Mouse (Mus musculus): ENCODE measurements around the gene Hist1h2bb.

The Hist1h2bb gene

DNA sequence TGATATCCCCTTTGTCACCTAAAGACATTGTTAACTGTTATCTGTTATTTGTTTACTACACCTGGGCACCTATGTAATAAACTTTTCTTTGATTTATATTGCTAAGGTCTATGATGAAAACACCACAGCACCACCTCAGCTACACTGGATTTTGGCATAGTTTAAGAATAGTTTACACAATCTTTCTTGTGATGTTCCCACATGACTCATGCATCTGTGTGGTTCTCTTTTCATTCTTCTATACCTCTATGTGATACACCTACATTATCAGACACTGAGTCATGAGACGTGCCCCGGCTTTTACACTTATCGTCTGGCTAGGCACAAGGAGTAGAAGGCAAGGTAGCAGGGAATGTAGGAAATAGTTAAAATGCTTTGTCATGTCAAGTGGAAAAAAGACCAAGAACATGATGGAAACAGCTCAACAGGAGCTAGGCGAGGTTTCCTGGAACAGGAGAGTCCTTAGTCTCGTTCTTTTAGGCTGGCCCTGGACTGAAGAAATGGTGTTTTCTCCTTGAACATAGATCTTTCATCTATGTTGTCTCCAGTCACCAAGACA is 3.1 kb downstream of the Hist1h2bb start:
- DNase-seq (ENCODE audit: low read depth, low spot score): no peak

- peak; percentile 89 for DNase-seq (ENCODE audit: low read depth, low spot score)
These were observed 4.4 kb downstream of the Hist1h2bb start, which contains the start of gene Hist1h2ab for GRCm38 (mm10) chr13:23750839-23751477. Gene Hist1h2ab (plus strand): TSS chr13:23751126.

- peak; percentile 75 for DNase-seq (ENCODE audit: low read depth, low spot score)
These were observed 5.0 kb downstream of the Hist1h2bb start for GRCm38 (mm10) chr13:23751478-23751956.

GRCm38 (mm10) chr13:23752067-23752741 is 5.7 kb downstream of the Hist1h2bb start, which contains the start of gene Hist1h3b:
Gene Hist1h3b (plus strand): TSS chr13:23752267.
- DNase-seq (ENCODE audit: low read depth, low spot score): peak; percentile 95

GRCm38 (mm10) chr13:23752742-23753172 is 6.2 kb downstream of the Hist1h2bb start:
- peak; percentile 73 for DNase-seq (ENCODE audit: low read depth, low spot score)

DNA sequence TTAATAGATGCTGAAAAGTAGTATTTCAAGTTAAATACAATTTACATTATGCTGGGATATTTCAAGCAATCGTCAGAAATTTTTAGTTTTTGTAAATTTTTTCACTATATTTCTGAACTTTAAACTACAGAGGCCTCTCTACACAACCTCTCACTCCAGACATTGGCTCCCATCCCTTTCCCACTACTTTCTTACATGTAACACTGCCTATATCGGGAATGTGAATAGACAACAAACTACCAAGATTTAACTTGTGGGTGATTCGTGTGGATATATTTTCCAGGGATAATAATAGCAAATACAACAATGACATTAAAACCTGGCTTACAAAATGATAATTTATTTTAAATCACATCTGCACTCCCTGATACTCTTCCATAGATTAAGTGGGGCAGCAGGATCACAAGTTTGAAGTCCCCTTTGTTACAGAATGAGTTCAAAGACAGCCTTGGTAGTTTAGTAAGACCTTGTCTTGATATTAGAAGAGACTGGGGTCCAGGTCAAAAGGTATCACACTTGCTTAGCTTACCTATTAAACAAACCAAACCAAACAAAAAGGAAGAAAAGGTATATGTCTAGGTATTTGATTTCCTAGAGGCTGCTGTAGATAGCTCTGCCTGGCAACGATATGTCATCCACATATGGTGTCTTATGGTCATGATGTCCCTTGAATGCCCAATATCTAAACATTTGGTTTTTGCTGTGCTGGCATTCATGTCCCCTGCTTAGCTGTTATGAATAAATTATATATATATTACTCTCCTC is 7.0 kb downstream of the Hist1h2bb start:
- DNase-seq (ENCODE audit: low read depth, low spot score): no peak

- DNase-seq (ENCODE audit: low read depth, low spot score): no peak
These were observed 8.5 kb downstream of the Hist1h2bb start for GRCm38 (mm10) chr13:23755000-23755399.

DNA sequence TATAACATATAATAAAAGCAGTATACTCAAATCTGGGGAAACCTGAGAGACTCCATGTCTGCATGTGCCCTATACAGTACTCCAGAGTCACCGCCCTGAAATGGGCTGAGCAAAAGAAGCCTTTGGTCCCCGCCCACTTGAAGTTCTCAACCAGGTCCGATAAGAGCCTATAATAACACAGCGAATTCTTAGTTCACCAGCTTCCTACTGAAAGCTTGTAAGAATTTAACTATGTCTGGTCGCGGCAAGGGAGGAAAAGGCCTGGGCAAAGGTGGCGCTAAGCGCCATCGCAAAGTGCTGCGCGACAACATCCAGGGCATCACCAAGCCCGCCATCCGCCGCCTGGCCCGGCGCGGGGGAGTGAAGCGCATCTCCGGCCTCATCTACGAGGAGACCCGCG is 10.3 kb downstream of the Hist1h2bb start, which contains the start of gene Hist1h4b:
Gene Hist1h4b, plus strand, starts transcription at position 224 of the 400 bp plus-strand sequence.
- DNase-seq (ENCODE audit: low read depth, low spot score): peak; percentile 97

DNA sequence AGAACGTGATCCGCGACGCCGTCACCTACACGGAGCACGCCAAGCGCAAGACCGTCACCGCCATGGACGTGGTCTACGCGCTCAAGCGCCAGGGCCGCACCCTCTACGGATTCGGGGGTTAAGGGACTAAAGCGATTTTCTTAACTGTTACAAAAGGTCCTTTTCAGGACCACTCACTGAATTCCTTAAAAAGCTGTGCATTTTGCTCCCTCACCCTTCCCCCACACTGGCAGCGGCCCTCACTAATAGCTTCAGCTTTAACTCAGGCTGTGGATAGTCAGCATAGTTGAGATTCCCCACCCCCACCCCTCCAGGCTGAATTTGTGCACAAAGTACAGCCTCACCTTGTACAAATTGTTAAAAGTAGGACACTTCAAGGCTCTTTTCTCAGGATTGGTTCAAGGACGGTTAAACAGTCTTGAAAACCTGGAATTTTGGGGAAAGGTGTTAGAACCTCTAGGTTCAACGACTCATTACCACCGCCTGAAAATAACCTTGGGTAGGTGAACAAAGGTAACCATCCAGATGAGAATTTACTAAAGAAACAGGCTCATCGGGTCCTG is 10.8 kb downstream of the Hist1h2bb start:
- DNase-seq (ENCODE audit: low read depth, low spot score): peak; percentile 75

- no peak for DNase-seq (ENCODE audit: low read depth, low spot score)
These were observed 11.4 kb downstream of the Hist1h2bb start for GRCm38 (mm10) chr13:23757921-23758320.

GRCm38 (mm10) chr13:23759251-23759771 is 12.8 kb downstream of the Hist1h2bb start:
- DNase-seq (ENCODE audit: low read depth, low spot score): no peak

DNA sequence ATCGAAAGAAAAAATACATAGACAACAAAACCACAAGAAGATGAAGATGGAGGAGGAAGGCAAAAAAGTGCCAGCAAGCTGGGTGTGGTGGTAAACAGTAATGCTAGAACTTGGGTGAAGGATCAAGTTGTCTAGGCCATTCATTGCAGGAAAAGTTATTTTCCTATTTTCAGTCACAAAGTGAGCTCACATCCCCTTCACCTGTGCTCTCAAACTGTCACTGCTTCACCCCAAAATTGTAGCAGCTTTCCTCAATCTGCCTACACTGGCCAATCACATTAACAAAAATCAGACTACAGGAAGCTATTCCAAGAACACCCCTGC is 13.3 kb downstream of the Hist1h2bb start:
- DNase-seq (ENCODE audit: low read depth, low spot score): no peak

DNA sequence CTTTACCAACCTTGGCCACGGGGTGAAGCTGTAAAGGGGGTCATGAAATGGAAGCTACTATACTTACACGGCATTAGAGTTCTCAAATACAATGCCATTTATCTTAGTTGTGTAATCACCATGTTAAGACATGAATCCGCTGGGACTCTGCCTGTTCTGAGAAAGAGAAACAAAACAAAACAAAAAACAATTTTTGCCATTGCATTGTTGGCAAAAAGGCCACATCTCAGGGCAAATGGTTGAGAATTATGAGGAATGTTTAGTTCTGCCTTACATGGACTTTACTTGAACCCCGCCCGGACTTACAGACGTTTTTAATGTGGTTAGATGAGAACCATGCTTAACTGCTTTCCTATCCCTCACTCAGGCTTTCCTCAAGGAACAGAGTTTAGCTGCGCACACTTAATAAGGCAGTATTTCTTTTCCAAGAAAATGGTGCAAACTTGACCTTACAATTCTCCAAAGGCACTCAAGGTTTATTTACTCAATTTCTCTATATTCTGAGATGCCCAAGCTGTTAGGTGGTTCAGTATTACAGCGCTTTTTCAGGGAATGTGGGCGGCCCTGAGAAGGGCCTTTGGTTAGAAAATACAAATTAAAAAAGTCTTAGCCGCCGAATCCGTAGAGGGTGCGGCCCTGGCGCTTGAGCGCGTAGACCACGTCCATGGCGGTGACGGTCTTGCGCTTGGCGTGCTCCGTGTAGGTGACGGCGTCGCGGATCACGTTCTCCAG is 13.9 kb downstream of the Hist1h2bb start:
- DNase-seq (ENCODE audit: low read depth, low spot score): peak; percentile 80

GRCm38 (mm10) chr13:23760972-23761864 is 14.7 kb downstream of the Hist1h2bb start, which contains the start of gene Hist1h4a:
Gene Hist1h4a (minus strand): TSS chr13:23761230.
- DNase-seq (ENCODE audit: low read depth, low spot score): peak; percentile 99

DNA sequence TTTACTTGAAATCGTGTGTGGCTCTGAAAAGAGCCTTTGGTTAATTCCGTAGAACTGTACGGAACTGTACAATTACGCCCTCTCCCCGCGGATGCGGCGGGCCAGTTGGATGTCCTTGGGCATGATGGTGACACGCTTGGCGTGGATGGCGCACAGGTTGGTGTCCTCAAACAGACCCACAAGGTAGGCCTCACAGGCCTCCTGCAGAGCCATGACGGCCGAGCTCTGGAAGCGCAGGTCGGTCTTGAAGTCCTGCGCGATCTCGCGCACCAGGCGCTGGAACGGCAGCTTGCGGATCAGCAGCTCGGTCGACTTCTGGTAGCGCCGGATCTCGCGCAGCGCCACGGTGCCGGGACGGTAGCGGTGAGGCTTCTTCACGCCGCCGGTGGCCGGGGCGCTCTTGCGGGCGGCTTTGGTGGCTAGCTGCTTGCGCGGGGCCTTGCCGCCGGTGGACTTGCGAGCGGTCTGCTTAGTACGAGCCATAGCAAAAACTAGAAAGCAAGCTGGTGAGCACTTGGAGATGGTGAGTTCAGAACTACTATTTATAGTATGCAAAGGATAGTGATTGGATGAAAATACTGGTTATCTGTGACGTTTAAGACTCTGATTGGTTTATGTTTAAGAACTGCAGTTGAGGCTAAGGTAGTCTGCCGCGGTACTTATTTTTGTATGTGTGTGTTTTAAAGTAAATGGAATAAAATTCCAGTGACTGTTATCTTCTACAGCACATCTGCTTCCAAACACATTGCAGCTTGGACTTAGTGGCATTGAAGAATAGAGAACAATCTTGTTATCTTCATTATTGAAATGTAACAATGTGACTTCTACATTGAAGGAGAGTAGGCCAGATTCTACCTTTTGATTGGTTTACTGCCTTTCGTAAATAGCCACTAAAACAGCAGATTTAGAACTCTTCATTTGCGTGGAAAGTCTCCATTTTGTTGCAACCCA is 15.6 kb downstream of the Hist1h2bb start, which contains the start of gene Hist1h3a:
Gene Hist1h3a, minus strand, starts transcription at position 516 of the 951 bp plus-strand sequence.
- peak; percentile 95 for DNase-seq (ENCODE audit: low read depth, low spot score)

DNA sequence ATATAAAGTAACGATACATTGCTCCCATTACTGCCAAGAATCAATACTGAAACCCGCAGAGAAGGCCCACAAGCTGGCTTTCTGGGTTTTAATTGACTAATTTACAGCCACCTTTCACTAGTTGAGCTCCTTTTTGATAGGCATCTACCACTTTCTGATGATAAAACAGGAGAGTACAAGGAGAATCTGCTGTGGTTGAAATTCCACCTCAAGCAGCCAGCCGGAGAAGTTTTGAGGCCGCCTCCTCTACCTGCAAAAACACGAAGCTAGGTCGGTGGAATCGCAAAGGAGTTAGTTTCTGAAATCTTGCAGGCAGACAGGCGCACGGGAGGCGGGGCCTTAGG is 16.7 kb downstream of the Hist1h2bb start:
- no peak for DNase-seq (ENCODE audit: low read depth, low spot score)

DNA sequence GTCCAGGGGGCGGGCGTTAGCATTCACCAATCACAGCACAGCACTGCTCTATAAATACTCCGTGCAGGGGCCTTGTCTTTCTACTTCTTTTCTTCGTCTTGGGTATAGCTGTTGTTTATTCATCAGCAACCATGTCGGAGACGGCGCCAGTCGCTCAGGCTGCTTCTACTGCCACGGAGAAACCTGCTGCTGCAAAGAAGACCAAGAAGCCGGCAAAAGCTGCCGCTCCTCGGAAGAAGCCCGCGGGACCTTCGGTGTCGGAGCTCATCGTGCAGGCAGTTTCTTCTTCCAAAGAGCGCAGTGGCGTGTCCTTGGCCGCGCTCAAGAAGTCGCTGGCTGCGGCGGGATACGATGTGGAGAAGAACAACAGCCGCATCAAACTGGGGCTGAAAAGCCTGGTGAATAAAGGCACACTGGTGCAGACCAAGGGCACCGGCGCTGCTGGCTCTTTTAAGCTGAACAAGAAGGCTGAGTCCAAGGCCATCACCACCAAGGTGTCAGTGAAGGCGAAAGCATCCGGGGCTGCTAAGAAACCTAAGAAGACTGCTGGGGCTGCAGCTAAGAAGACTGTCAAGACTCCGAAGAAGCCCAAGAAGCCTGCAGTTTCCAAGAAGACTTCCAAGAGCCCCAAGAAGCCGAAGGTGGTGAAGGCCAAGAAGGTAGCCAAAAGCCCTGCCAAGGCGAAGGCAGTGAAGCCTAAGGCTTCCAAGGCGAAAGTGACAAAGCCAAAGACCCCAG is 17.2 kb downstream of the Hist1h2bb start, which contains the start of gene Hist1h1a:
Gene Hist1h1a, plus strand, starts transcription at position 81 of the 738 bp plus-strand sequence.
- peak; percentile 91 for DNase-seq (ENCODE audit: low read depth, low spot score)

Data from A20 (cell line).